Mouse (Mus musculus): ENCODE results near the gene V1ra8. TPM values are rescaled to one million over a fixed set of nuclear protein-coding genes. Genes with fewer than 3 reads are reported as not detected.

Gene V1ra8
- total and polyA plus RNA-seq, 2 experiments from 2014 or later, result not detected

DNA sequence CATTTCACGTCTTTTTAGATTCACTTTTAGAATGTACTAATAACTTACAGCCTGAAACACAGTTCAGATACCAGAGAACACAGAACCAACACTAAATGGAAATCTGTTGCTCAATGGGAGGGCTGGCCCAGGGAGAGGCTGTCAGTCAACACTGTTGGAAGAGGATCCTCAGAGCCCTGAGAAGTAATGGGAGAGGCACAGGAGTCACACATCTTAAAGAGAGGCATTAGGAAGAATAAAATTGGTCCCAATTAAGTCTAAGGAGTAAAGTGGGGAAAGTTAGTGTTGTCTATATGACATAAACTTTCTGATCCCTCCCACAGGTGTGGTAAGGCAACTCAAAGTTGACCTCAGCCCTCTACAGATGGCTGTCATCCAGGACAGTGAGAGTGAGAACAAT, 43.4 kb downstream of the V1ra8 start, which contains the start of gene Vmn1r54:
Gene Vmn1r54 (plus strand): TSS at position 301 of the 400 bp plus-strand sequence.
- ATAC-seq (no peak), DNase-seq (ENCODE audit: low spot score) (no peak)
- 77% methylated on average over 1 of the region's 1 CpGs for WGBS
- Histone ChIP-seq H3K36me3 (ENCODE audit: insufficient read depth, low read length) (no peaks in the 10 kb centered on the region), H3K4me2 (ENCODE audit: low read depth, low read length) (no peak within 1 kb of the TSS), H3K27ac (no peak within 1 kb of the TSS), H3K4me3 (ENCODE audit: low read length) (no peak within 1 kb of the TSS), H3K9ac (replicated peaks; ENCODE audit: low read length) (no peak within 1 kb of the TSS), H3K9me3 (ENCODE audit: low read length) (no peaks in the 10 kb centered on the region), H3K4me1 (ENCODE audit: insufficient read depth, low read length) (no peaks in the 10 kb centered on the region), H3K27me3 (ENCODE audit: insufficient read depth, low read length) (no peaks in the 10 kb centered on the region)
- no peak for TF ChIP-seq CTCF (IDR thresholded peaks at IDR 0.05; ENCODE audit: low read depth)

Other genes starting within 250 kb of the V1ra8 start
- gene Vmn1r46, start 233.5 kb upstream of the V1ra8 start, total RNA-seq (2014; rRNA removed), result not detected in 2 replicates
- not detected in 2 replicates for gene Vmn1r46, start 233.5 kb upstream of the V1ra8 start, polyA plus RNA-seq (2015; fragmentation: Nextera tagmentation; extraction: Ambion mirVana)
- not detected in 2 replicates for gene Vmn1r47, start 186.6 kb upstream of the V1ra8 start, total RNA-seq (2014; rRNA removed)
- not detected in 2 replicates for gene Vmn1r47, start 186.6 kb upstream of the V1ra8 start, polyA plus RNA-seq (2015; fragmentation: Nextera tagmentation; extraction: Ambion mirVana)
- not detected in 2 replicates for gene Vmn1r48, start 166.0 kb upstream of the V1ra8 start, total RNA-seq (2014; rRNA removed)
- gene Vmn1r48, start 166.0 kb upstream of the V1ra8 start, polyA plus RNA-seq (2015; fragmentation: Nextera tagmentation; extraction: Ambion mirVana), result not detected in 2 replicates
- not detected in 2 replicates for gene Vmn1r49, start 124.3 kb upstream of the V1ra8 start, total RNA-seq (2014; rRNA removed)
- not detected in 2 replicates for gene Vmn1r49, start 124.3 kb upstream of the V1ra8 start, polyA plus RNA-seq (2015; fragmentation: Nextera tagmentation; extraction: Ambion mirVana)
- not detected in 2 replicates for gene Vmn1r50, start 101.4 kb upstream of the V1ra8 start, total RNA-seq (2014; rRNA removed)
- not detected in 2 replicates for gene Vmn1r50, start 101.4 kb upstream of the V1ra8 start, polyA plus RNA-seq (2015; fragmentation: Nextera tagmentation; extraction: Ambion mirVana)
- not detected in 2 replicates for gene Vmn1r51, start 80.2 kb upstream of the V1ra8 start, total RNA-seq (2014; rRNA removed)
- 0.06 TPM in 1 of 2 replicates, not detected in the other for gene Vmn1r51, start 80.2 kb upstream of the V1ra8 start, polyA plus RNA-seq (2015; fragmentation: Nextera tagmentation; extraction: Ambion mirVana)
- gene Vmn1r52, start 28.0 kb upstream of the V1ra8 start, total RNA-seq (2014; rRNA removed), result not detected in 2 replicates
- not detected in 2 replicates for gene Vmn1r52, start 28.0 kb upstream of the V1ra8 start, polyA plus RNA-seq (2015; fragmentation: Nextera tagmentation; extraction: Ambion mirVana)
- 1.2 TPM in 1 of 2 replicates, not detected in the other for gene Vmn1r53, start 21.6 kb downstream of the V1ra8 start, total RNA-seq (2014; rRNA removed)
- not detected in 2 replicates for gene Vmn1r53, start 21.6 kb downstream of the V1ra8 start, polyA plus RNA-seq (2015; fragmentation: Nextera tagmentation; extraction: Ambion mirVana)
- gene Vmn1r54, start 43.5 kb downstream of the V1ra8 start, total RNA-seq (2014; rRNA removed), result not detected in 2 replicates
- gene Vmn1r54, start 43.5 kb downstream of the V1ra8 start, polyA plus RNA-seq (2015; fragmentation: Nextera tagmentation; extraction: Ambion mirVana), result not detected in 2 replicates
- gene BC048671, start 98.4 kb downstream of the V1ra8 start, total RNA-seq (2014; rRNA removed), result not detected in 2 replicates
- not detected in 2 replicates for gene BC048671, start 98.4 kb downstream of the V1ra8 start, polyA plus RNA-seq (2015; fragmentation: Nextera tagmentation; extraction: Ambion mirVana)
- gene Chst13, start 122.4 kb downstream of the V1ra8 start, total RNA-seq (2014; rRNA removed), result 0.11 and 0.21 TPM in 2 replicates
- 0.20 and 0.35 TPM in 2 replicates for gene Chst13, start 122.4 kb downstream of the V1ra8 start, polyA plus RNA-seq (2015; fragmentation: Nextera tagmentation; extraction: Ambion mirVana)
- 0.07 TPM in 1 of 2 replicates, not detected in the other for gene Uroc1, start 130.5 kb downstream of the V1ra8 start, total RNA-seq (2014; rRNA removed)
- gene Uroc1, start 130.5 kb downstream of the V1ra8 start, polyA plus RNA-seq (2015; fragmentation: Nextera tagmentation; extraction: Ambion mirVana), result 0.04 TPM in 1 of 2 replicates, not detected in the other
- 45.7 and 49.7 TPM in 2 replicates for gene Zxdc, start 166.7 kb downstream of the V1ra8 start, total RNA-seq (2014; rRNA removed)
- gene Zxdc, start 166.7 kb downstream of the V1ra8 start, polyA plus RNA-seq (2015; fragmentation: Nextera tagmentation; extraction: Ambion mirVana), result 7.4 and 7.8 TPM in 2 replicates
- 4.2 and 29.4 TPM in 2 replicates for gene Cfap100, start 226.0 kb downstream of the V1ra8 start, total RNA-seq (2014; rRNA removed)
- gene Cfap100, start 226.0 kb downstream of the V1ra8 start, polyA plus RNA-seq (2015; fragmentation: Nextera tagmentation; extraction: Ambion mirVana), result 8.2 and 9.9 TPM in 2 replicates